Mouse (Mus musculus): ENCODE data around the gene Slc32a1.

Slc32a1 gene

GRCm38 (mm10) chr2:158610488-158611325, at the start of gene Slc32a1:
Gene Slc32a1, plus strand, starts transcription at chr2:158610767.
- no peak for DNase-seq

- no peak for DNase-seq
Observed at GRCm38 (mm10) chr2:158560801-158561200, 49.8 kb upstream of the Slc32a1 start.

- no peak for DNase-seq
Observed at GRCm38 (mm10) chr2:158561371-158562144, 49.0 kb upstream of the Slc32a1 start.

GRCm38 (mm10) chr2:158570421-158571081, 40.0 kb upstream of the Slc32a1 start:
- peak; percentile 72 for DNase-seq

GRCm38 (mm10) chr2:158579979-158580378, 30.6 kb upstream of the Slc32a1 start:
- no peak for DNase-seq

GRCm38 (mm10) chr2:158584621-158585358, 25.8 kb upstream of the Slc32a1 start:
- peak; percentile 14 for DNase-seq

GRCm38 (mm10) chr2:158588524-158589271, 21.9 kb upstream of the Slc32a1 start:
- no peak for DNase-seq

- DNase-seq = no peak
Observed at GRCm38 (mm10) chr2:158590495-158590894, 20.1 kb upstream of the Slc32a1 start.

GRCm38 (mm10) chr2:158591286-158591685, 19.3 kb upstream of the Slc32a1 start:
- DNase-seq = no peak

- DNase-seq = no peak
Observed at GRCm38 (mm10) chr2:158593371-158593770, 17.2 kb upstream of the Slc32a1 start.

- no peak for DNase-seq
Observed at GRCm38 (mm10) chr2:158595103-158595502, 15.5 kb upstream of the Slc32a1 start.

GRCm38 (mm10) chr2:158595577-158595976, 15.0 kb upstream of the Slc32a1 start:
- no peak for DNase-seq

GRCm38 (mm10) chr2:158596803-158597202, 13.8 kb upstream of the Slc32a1 start:
- DNase-seq = no peak

- DNase-seq = no peak
Observed at GRCm38 (mm10) chr2:158600517-158600916, 10.1 kb upstream of the Slc32a1 start.

- DNase-seq = no peak
Observed at GRCm38 (mm10) chr2:158601326-158601725, 9.2 kb upstream of the Slc32a1 start.

- DNase-seq = no peak
Observed at GRCm38 (mm10) chr2:158602663-158603062, 7.9 kb upstream of the Slc32a1 start.

GRCm38 (mm10) chr2:158606511-158606964, 4.0 kb upstream of the Slc32a1 start:
- DNase-seq = no peak

GRCm38 (mm10) chr2:158609681-158610080, 886 bp upstream of the Slc32a1 start:
- no peak for DNase-seq

GRCm38 (mm10) chr2:158611326-158611719, 756 bp downstream of the Slc32a1 start:
- no peak for DNase-seq

- DNase-seq = no peak
Observed at GRCm38 (mm10) chr2:158611726-158612670, 1.4 kb downstream of the Slc32a1 start.

Measured in lung, postnatal 36 days (tissue).